Mouse (Mus musculus): ENCODE measurements at regions not wholly inside any gene's neighbourhood (a gene's known extent, or its start where the extent isn't known, plus 50 kb on each side); places are given as distances from the start of the nearest gene placed in this dataset.

GRCm38 (mm10) chr13:94650951-94651350, 137.8 kb upstream of the Tbca start:
- Histone ChIP-seq H3K4me2 (replicated peaks; ENCODE audit: low read depth, low read length) (no peak overlapping the region), H3K9ac (ENCODE audit: low read depth, low read length) (no peak overlapping the region), H3K36me3 (ENCODE audit: control insufficient read depth, insufficient read depth, low read length) (no peaks in the 10 kb centered on the region), H3K9me3 (ENCODE audit: control insufficient read depth, low read length) (no peaks in the 10 kb centered on the region), H3K4me1 (ENCODE audit: control insufficient read depth, insufficient read depth, low read length) (no peaks in the 10 kb centered on the region), H3K4me3 (ENCODE audit: low read length) (no peak overlapping the region), H3K27me3 (ENCODE audit: control insufficient read depth, insufficient read depth, low read length) (no peaks in the 10 kb centered on the region), H3K27ac (ENCODE audit: low read depth, low read length) (no peak overlapping the region)
- ATAC-seq (ENCODE audit: low FRiP score, low TSS enrichment) = no peak
- WGBS = 79% methylated on average over 7 of the region's 7 CpGs

- ATAC-seq (ENCODE audit: low FRiP score, low TSS enrichment) = no peak
- H3K9me3 ChIP-seq (ENCODE audit: control insufficient read depth, low read length) = no peaks in the 10 kb centered on the region
- no peak overlapping the region for H3K9ac ChIP-seq (ENCODE audit: low read depth, low read length)
- no peaks in the 10 kb centered on the region for H3K4me1 ChIP-seq (ENCODE audit: control insufficient read depth, insufficient read depth, low read length)
- H3K4me2 ChIP-seq (replicated peaks; ENCODE audit: low read depth, low read length) = no peak overlapping the region
- H3K27me3 ChIP-seq (ENCODE audit: control insufficient read depth, insufficient read depth, low read length) = peaks cover 4% of the 10 kb centered on the region; the same call in 1 of the 2 replicates
- no peak overlapping the region for H3K27ac ChIP-seq (ENCODE audit: low read depth, low read length)
- no peak overlapping the region for H3K4me3 ChIP-seq (ENCODE audit: low read length)
- H3K36me3 ChIP-seq (ENCODE audit: control insufficient read depth, insufficient read depth, low read length) = no peaks in the 10 kb centered on the region
- 77% methylated on average over 9 of the region's 9 CpGs for WGBS
Measured at GRCm38 (mm10) chr13:94667604-94668003, 121.1 kb upstream of the Tbca start.

GRCm38 (mm10) chr13:94668276-94668675, 120.4 kb upstream of the Tbca start:
- Histone ChIP-seq H3K27me3 (ENCODE audit: control insufficient read depth, insufficient read depth, low read length) (peaks cover 4% of the 10 kb centered on the region; the same call in 1 of the 2 replicates), H3K4me2 (replicated peaks; ENCODE audit: low read depth, low read length) (no peak overlapping the region), H3K9ac (ENCODE audit: low read depth, low read length) (no peak overlapping the region), H3K9me3 (ENCODE audit: control insufficient read depth, low read length) (no peaks in the 10 kb centered on the region), H3K27ac (ENCODE audit: low read depth, low read length) (no peak overlapping the region), H3K4me1 (ENCODE audit: control insufficient read depth, insufficient read depth, low read length) (no peaks in the 10 kb centered on the region), H3K36me3 (ENCODE audit: control insufficient read depth, insufficient read depth, low read length) (no peaks in the 10 kb centered on the region), H3K4me3 (ENCODE audit: low read length) (no peak overlapping the region)
- 79% methylated on average over 5 of the region's 5 CpGs for WGBS
- no peak for ATAC-seq (ENCODE audit: low FRiP score, low TSS enrichment)

GRCm38 (mm10) chr13:94669106-94669683, 119.5 kb upstream of the Tbca start:
- 77% methylated on average over 9 of the region's 9 CpGs for WGBS
- H3K4me3 ChIP-seq (ENCODE audit: low read length) = no peak overlapping the region
- H3K4me1 ChIP-seq (ENCODE audit: control insufficient read depth, insufficient read depth, low read length) = no peaks in the 10 kb centered on the region
- H3K9ac ChIP-seq (ENCODE audit: low read depth, low read length) = no peak overlapping the region
- peaks cover 4% of the 10 kb centered on the region; the same call in 1 of the 2 replicates for H3K27me3 ChIP-seq (ENCODE audit: control insufficient read depth, insufficient read depth, low read length)
- no peak for ATAC-seq (ENCODE audit: low FRiP score, low TSS enrichment)
- H3K4me2 ChIP-seq (replicated peaks; ENCODE audit: low read depth, low read length) = no peak overlapping the region
- H3K9me3 ChIP-seq (ENCODE audit: control insufficient read depth, low read length) = no peaks in the 10 kb centered on the region
- H3K36me3 ChIP-seq (ENCODE audit: control insufficient read depth, insufficient read depth, low read length) = no peaks in the 10 kb centered on the region
- H3K27ac ChIP-seq (ENCODE audit: low read depth, low read length) = no peak overlapping the region

- no peak for ATAC-seq (ENCODE audit: low FRiP score, low TSS enrichment)
- H3K4me3 ChIP-seq (ENCODE audit: low read length) = no peak overlapping the region
- H3K9me3 ChIP-seq (ENCODE audit: control insufficient read depth, low read length) = no peaks in the 10 kb centered on the region
- no peaks in the 10 kb centered on the region for H3K36me3 ChIP-seq (ENCODE audit: control insufficient read depth, insufficient read depth, low read length)
- no peak overlapping the region for H3K27ac ChIP-seq (ENCODE audit: low read depth, low read length)
- H3K4me1 ChIP-seq (ENCODE audit: control insufficient read depth, insufficient read depth, low read length) = no peaks in the 10 kb centered on the region
- H3K4me2 ChIP-seq (replicated peaks; ENCODE audit: low read depth, low read length) = no peak overlapping the region
- H3K9ac ChIP-seq (ENCODE audit: low read depth, low read length) = no peak overlapping the region
- peaks cover 4% of the 10 kb centered on the region; the same call in 1 of the 2 replicates for H3K27me3 ChIP-seq (ENCODE audit: control insufficient read depth, insufficient read depth, low read length)
- 90% methylated on average over 11 of the region's 11 CpGs for WGBS
Measured at GRCm38 (mm10) chr13:94670266-94670665, 118.4 kb upstream of the Tbca start.

- Histone ChIP-seq H3K9me3 (ENCODE audit: control insufficient read depth, low read length) (no peaks in the 10 kb centered on the region), H3K36me3 (ENCODE audit: control insufficient read depth, insufficient read depth, low read length) (no peaks in the 10 kb centered on the region), H3K27me3 (ENCODE audit: control insufficient read depth, insufficient read depth, low read length) (peaks cover 4% of the 10 kb centered on the region; the same call in 1 of the 2 replicates), H3K4me2 (replicated peaks; ENCODE audit: low read depth, low read length) (no peak overlapping the region), H3K9ac (ENCODE audit: low read depth, low read length) (no peak overlapping the region), H3K27ac (ENCODE audit: low read depth, low read length) (no peak overlapping the region), H3K4me1 (ENCODE audit: control insufficient read depth, insufficient read depth, low read length) (no peaks in the 10 kb centered on the region), H3K4me3 (ENCODE audit: low read length) (no peak overlapping the region)
- ATAC-seq (ENCODE audit: low FRiP score, low TSS enrichment) = no peak
- WGBS = 81% methylated on average over 8 of the region's 8 CpGs
Measured at GRCm38 (mm10) chr13:94670961-94671360, 117.7 kb upstream of the Tbca start.

GRCm38 (mm10) chr13:94680492-94681168, 108.1 kb upstream of the Tbca start:
- H3K27ac ChIP-seq (ENCODE audit: low read depth, low read length) = no peak overlapping the region
- no peak overlapping the region for H3K9ac ChIP-seq (ENCODE audit: low read depth, low read length)
- H3K4me3 ChIP-seq (ENCODE audit: low read length) = no peak overlapping the region
- H3K36me3 ChIP-seq (ENCODE audit: control insufficient read depth, insufficient read depth, low read length) = no peaks in the 10 kb centered on the region
- no peaks in the 10 kb centered on the region; the same call in 1 of the 2 replicates for H3K27me3 ChIP-seq (ENCODE audit: control insufficient read depth, insufficient read depth, low read length)
- H3K9me3 ChIP-seq (ENCODE audit: control insufficient read depth, low read length) = no peaks in the 10 kb centered on the region
- WGBS = 13% methylated on average over 17 of the region's 17 CpGs
- H3K4me2 ChIP-seq (replicated peaks; ENCODE audit: low read depth, low read length) = no peak overlapping the region
- ATAC-seq (ENCODE audit: low FRiP score, low TSS enrichment) = peak; percentile 64
- H3K4me1 ChIP-seq (ENCODE audit: control insufficient read depth, insufficient read depth, low read length) = no peaks in the 10 kb centered on the region; the same call in none of the 2 replicates

- Histone ChIP-seq H3K27me3 (ENCODE audit: control insufficient read depth, insufficient read depth, low read length) (no peaks in the 10 kb centered on the region; the same call in 1 of the 2 replicates), H3K4me3 (ENCODE audit: low read length) (no peak overlapping the region), H3K9ac (ENCODE audit: low read depth, low read length) (no peak overlapping the region), H3K27ac (ENCODE audit: low read depth, low read length) (no peak overlapping the region), H3K4me1 (ENCODE audit: control insufficient read depth, insufficient read depth, low read length) (no peaks in the 10 kb centered on the region; the same call in none of the 2 replicates), H3K36me3 (ENCODE audit: control insufficient read depth, insufficient read depth, low read length) (no peaks in the 10 kb centered on the region), H3K4me2 (replicated peaks; ENCODE audit: low read depth, low read length) (no peak overlapping the region), H3K9me3 (ENCODE audit: control insufficient read depth, low read length) (no peaks in the 10 kb centered on the region)
- WGBS = 76% methylated on average over 13 of the region's 13 CpGs
- no peak for ATAC-seq (ENCODE audit: low FRiP score, low TSS enrichment)
Measured at GRCm38 (mm10) chr13:94681606-94682005, 107.1 kb upstream of the Tbca start.

GRCm38 (mm10) chr13:94685191-94685590, 103.5 kb upstream of the Tbca start:
- Histone ChIP-seq H3K9me3 (ENCODE audit: control insufficient read depth, low read length) (no peaks in the 10 kb centered on the region), H3K9ac (ENCODE audit: low read depth, low read length) (no peak overlapping the region), H3K36me3 (ENCODE audit: control insufficient read depth, insufficient read depth, low read length) (no peaks in the 10 kb centered on the region), H3K4me1 (ENCODE audit: control insufficient read depth, insufficient read depth, low read length) (no peaks in the 10 kb centered on the region; the same call in none of the 2 replicates), H3K4me2 (replicated peaks; ENCODE audit: low read depth, low read length) (no peak overlapping the region), H3K27ac (ENCODE audit: low read depth, low read length) (no peak overlapping the region), H3K27me3 (ENCODE audit: control insufficient read depth, insufficient read depth, low read length) (no peaks in the 10 kb centered on the region; the same call in 1 of the 2 replicates), H3K4me3 (ENCODE audit: low read length) (no peak overlapping the region)
- no peak for ATAC-seq (ENCODE audit: low FRiP score, low TSS enrichment)
- 16% methylated on average over 7 of the region's 7 CpGs for WGBS

Measured in kidney, embryonic 14.5 days (tissue).